Mouse (Mus musculus): ENCODE data around the gene Prpf40a. TPM values are rescaled to one million over a fixed set of nuclear protein-coding genes. Genes with fewer than 3 reads are reported as not detected.

Prpf40a gene
- total RNA-seq, 4 experiments from 2014 or later: 27.3 to 38.3 (median 30.7) TPM

DNA sequence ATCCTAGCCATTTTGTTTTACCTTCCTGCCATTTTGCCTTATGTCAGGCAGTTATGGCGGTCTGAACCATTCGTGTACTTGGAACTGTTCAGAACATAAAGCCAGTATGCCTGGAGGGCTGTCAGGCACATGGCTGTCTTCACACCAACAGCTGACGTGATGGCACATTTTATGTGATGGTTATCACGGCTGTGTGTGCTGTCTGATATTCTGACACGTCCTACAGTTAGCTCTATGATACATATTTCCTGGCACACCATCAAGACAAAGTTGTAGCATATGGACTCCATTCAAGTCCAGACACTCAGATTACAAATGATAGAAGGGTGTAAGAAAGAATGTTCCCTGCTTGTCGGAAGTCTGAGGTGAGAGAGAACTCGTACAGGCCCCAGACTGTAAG is 85.0 kb downstream of the Prpf40a start:
- DNase-seq (ENCODE audit: low spot score): no peak

DNA sequence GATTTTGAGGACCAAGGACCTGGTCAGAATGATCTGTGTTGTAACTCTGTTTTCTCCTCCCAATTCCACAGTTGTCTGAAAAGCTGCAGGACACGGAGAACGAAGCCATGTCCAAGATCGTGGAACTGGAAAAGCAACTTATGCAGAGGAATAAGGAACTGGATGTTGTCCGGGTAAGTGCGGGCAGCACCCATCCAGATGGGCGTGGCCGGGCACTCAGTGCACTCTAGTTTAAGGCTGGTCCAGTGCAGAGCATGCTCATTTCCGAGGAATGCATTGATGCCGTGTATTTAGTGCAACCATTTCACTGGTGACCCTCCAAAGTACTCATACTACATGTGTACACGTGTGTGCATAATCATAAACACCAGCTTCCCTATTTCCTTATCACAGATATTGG is 85.7 kb downstream of the Prpf40a start:
- no peak for DNase-seq (ENCODE audit: low spot score)

DNA sequence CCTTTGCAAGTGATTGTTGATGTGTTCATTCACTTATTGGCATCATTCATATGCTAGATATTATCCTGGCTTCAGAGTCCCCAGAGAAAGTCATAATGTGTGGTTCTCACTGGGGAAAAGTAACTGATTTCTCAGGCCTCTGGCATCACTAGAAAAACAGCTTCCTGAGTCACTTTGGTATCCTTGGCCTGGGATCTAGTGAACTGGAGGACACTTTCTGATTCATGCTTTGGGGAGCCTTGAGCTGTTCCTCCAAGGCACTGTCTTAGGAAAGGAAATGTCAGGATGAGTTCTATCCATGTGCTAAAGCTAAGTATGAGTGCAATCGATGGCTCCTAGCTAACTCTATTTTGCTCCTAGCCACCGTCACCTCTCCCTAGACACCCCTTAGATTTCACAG is 88.2 kb downstream of the Prpf40a start:
- DNase-seq (ENCODE audit: low spot score): no peak

DNA sequence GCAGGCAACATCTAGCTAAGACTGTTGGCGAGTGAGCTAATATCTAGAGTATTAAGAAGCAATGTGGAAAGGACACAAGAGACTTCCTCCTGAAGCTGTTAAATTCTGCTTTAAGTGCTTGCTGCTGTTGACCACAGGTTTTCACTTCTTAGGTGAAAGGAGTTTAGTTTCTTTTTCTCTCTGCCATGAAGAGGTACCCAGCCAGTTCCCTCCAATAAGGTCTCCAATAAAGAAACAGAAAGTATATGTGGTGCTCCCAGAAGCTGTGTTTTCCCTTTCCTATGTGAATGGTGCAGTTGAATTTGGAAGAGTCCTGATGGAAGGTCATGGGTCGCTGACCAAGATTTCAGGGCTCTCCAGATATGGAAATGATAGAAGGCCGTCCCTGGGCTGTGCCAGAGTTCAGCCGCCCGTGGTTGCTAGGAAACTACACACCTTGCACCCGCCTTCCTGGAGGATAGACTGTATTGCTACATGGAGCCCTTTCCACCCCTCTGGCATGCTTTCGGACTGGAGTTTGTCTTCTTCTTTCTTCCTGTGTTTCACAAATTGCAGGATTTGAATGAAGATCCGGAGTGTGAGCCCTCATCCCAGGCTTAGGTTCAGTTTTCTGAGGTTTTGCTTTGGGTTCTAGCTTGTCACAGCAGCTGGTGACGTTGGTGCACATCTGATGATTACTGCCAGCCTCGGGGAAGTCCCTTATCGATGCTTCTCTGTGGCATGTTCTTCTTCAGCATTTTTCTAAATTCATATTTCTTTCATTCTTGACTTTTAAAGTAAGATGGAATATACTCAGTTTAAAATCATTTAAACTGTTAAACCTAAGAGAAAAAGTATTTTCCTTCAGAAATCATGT is 89.0 kb downstream of the Prpf40a start:
- DNase-seq (ENCODE audit: low spot score): no peak

DNA sequence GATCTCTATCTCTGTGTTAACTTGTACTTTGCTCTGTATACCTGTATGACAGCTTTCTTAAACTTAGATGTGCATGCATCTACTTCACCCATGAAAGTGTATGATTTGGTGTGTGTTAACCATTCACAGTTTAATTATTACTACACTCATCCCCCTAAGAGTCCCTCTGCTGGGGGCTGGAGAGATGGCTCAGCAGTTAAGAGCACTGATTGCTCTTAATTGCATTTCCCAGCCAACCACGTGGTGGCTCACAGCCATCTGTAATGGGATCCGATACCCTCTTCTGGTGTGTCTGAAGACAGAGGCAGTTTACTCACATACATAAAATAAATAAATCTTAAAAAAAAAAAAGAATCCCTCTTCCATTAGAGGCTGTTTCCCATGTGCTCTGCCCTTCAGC is 91.0 kb downstream of the Prpf40a start:
- no peak for DNase-seq (ENCODE audit: low spot score)

DNA sequence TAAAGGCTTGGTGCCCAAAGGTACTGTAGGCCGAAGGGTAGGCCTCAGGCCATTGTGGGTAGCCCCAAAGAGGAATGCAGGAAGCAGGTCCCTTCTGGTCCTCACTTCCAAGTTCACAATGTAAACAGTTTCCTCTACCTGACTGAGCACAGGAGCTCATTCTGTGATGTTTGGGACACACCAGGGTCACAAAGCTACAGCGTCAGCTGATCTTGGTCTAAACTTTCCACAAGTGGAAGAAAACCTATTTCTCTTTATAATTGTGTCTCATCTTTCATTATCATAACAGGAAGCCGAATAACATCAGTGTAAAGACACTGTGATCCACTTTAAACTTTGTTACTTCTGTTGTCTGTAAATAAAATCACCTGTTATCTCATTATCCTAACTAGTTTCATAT is 95.6 kb downstream of the Prpf40a start:
- DNase-seq (ENCODE audit: low spot score): no peak

DNA sequence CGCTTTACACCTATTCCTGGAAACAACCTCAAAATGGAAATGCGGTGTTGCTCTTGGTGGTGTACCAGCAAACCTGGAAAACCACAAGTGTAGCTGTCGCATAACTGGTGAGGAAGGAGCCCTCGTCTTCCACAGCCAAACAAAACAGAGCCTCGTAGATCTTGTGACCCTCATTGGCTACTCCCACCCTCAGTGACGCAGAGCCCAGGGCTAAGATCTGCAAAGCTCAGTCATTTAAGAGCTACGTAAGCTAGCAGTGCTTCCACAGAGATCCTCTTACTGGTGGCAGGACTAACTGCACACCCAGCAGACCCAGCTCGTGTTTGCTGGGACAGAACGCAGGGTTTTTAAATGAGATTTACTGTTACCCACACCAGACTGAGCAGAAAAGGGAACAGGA is 96.1 kb downstream of the Prpf40a start:
- no peak for DNase-seq (ENCODE audit: low spot score)

DNA sequence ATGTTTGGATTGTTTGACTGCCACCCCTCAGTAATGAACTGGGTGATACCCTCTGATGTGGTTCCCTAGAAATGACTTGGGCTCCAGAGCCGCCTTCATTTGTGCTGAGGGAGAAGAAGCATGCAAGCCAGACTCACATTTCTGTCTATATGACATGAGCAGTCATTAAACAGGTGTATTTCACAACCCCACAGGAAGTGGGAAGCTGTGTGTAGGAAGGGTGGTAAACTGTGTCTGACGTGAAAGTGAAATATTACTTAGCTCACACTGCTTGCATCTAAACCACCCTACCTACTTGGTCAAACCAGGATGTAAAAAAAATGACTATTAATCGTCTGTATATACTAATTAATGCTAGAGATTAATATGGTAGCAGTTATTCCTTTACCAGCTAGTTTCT is 102.3 kb downstream of the Prpf40a start:
- no peak for DNase-seq (ENCODE audit: low spot score)

DNA sequence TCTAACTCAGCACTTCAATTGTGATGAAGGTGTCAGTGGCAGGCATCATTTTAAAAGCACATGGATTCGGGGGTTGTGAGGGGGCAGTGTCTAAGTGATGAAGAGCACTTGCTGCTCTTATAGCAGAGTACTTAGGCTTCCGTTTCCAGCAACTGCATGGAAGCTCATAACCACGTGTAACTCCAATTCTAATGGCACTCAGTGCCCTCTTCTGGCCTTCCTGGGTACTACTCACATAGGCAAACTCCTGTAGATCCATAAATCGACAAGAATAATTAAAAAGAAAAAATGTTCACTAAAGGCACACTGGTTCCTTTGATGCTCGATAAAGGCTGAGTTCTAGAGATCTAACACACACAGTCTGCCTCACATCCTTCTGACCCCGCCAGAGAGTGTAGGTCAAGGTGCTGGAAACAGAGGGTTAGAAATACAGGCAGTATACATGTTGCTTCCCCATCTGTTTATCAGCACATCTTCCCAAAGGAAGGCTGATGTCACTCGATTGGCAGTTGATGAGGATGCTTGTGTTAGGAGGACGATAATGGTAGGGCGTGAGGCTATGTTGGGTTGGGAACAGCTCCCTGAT is 105.4 kb downstream of the Prpf40a start:
- peak; percentile 38 for DNase-seq (ENCODE audit: low spot score)

Other genes with a start within 250 kb of the Prpf40a start
- 10 to 100 TPM in 3 of 4 experiments, 1 to 10 TPM in 1; 7.9 to 15.8 (median 11.3) TPM for gene Arl6ip6, start 442 bp upstream of the Prpf40a start, total RNA-seq (2022)